In the genomic region with DNA sequence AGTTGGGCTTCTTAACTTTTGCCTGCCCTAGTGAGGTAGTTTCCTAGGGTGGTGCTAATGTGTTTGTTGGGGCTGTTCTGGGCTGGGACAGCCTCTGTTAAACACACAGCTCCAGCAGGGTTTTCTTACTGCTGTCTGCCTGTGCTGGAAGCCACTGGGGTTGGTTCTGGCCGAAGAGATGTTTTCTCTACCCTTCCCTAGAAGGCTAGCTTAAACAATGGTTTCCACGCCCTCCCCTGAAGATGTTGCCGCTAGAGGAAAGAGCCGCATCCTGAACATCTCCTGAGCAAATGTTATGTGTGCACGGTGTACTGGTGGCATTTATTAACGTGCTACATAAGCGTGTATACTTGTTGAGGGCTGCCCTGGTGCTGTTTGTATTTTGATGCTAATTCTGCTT, we compare ENCODE assay signal across 28 mouse cellular contexts. TPM values are rescaled to one million over a fixed set of nuclear protein-coding genes. Genes with fewer than 3 reads are reported as not detected.
DNase-seq lines count a peak whose midpoint lies in the region; ATAC-seq and TF ChIP-seq lines count a peak whose summit lies in the region.
"Had no signal": no experiment of that assay in that cellular context is flagged by ENCODE, and none has a peak within 500 bp of the region (broad histone marks: within the 10 kb centered on the region; RNA-seq: fewer than 3 reads in every experiment).

No protein-coding gene starts in this region.

- H3K27me3 ChIP-seq in heart, adult 2 months (ENCODE audit: control insufficient read depth, insufficient read depth, low read length) = no peaks in the 10 kb centered on the region
- H3K27me3 ChIP-seq in heart, embryonic 16.5 days (ENCODE audit: control insufficient read depth, insufficient read depth, low read length) = no peaks in the 10 kb centered on the region
- H3K27me3 ChIP-seq in heart, embryonic 11.5 days (ENCODE audit: control insufficient read depth, insufficient read depth, low read length) = no peaks in the 10 kb centered on the region
- H3K27me3 ChIP-seq in lung, embryonic 15.5 days = no peaks in the 10 kb centered on the region
- H3K27me3 ChIP-seq: forebrain, embryonic 13.5 days had no signal

- TF ChIP-seq CTCF in heart, adult 2 months (IDR thresholded peaks at IDR 0.05) = no peak

- H3K4me3 ChIP-seq in heart, adult 2 months = no peak overlapping the region
- H3K4me3 ChIP-seq in heart, embryonic 16.5 days (ENCODE audit: low read length) = no peak overlapping the region
- no peak overlapping the region for H3K4me3 ChIP-seq in heart, embryonic 11.5 days (ENCODE audit: low read depth, low read length)
- no peak overlapping the region for H3K4me3 ChIP-seq in lung, embryonic 15.5 days
- H3K4me3 ChIP-seq: forebrain, embryonic 13.5 days had no signal

- no peak overlapping the region for H3K9ac ChIP-seq in heart, adult 2 months (ENCODE audit: low read depth, low read length)
- no peak overlapping the region for H3K9ac ChIP-seq in heart, embryonic 16.5 days (ENCODE audit: low read length)
- no peak overlapping the region for H3K9ac ChIP-seq in heart, embryonic 11.5 days (ENCODE audit: low read depth, low read length)
- H3K9ac ChIP-seq in lung, embryonic 15.5 days = no peak overlapping the region
- H3K9ac ChIP-seq: forebrain, embryonic 13.5 days; liver, embryonic 14.5 days had no signal

- H3K79me2 ChIP-seq in heart, adult 2 months (replicated peaks; ENCODE audit: control insufficient read depth, insufficient read depth, low read length) = no peaks in the 10 kb centered on the region

- ATAC-seq in heart, embryonic 16.5 days (replicated peaks; ENCODE audit: extremely low read depth, insufficient read depth, low FRiP score) = no peak
- no peak for ATAC-seq in heart, embryonic 11.5 days (replicated peaks; ENCODE audit: insufficient number of reproducible peaks, low FRiP score, low TSS enrichment)
- no peak for ATAC-seq in lung, embryonic 15.5 days (ENCODE audit: borderline replicate concordance, extremely low read depth, low FRiP score, low TSS enrichment)
- ATAC-seq: forebrain, embryonic 13.5 days; hindbrain, embryonic 16.5 days; lung, postnatal 0 days had no signal

- no peak for DNase-seq in heart, adult 2 months
- no peak for DNase-seq in heart, postnatal 4 days
- DNase-seq in lung, postnatal 36 days = no peak
- DNase-seq in ZHBTc4 (ENCODE audit: low read depth, low spot score) = peak; percentile 59
- DNase-seq in left cerebral cortex, adult 8-10 months (ENCODE audit: low spot score in 2 of 2) = no peak
- DNase-seq: adrenal gland, postnatal 10 days; cerebellum, adult 11-12 months; cerebellum, adult 9-11 months; gastrocnemius, postnatal 14 days; kidney, adult 18-20 months; layer of hippocampus, adult 9-11 months; liver; midbrain, embryonic 14.5 days; thymus, adult 2 months; thymus, postnatal 36 days had no signal

- TF ChIP-seq POLR2A in heart, adult 2 months (IDR thresholded peaks at IDR 0.05; ENCODE audit: insufficient read depth, low read depth, low read length) = no peak

- H3K27ac ChIP-seq in heart, adult 2 months = peak overlapping the region; percentile 52
- peak overlapping the region; percentile 9; the same call in 1 of the 2 replicates for H3K27ac ChIP-seq in heart, embryonic 16.5 days (ENCODE audit: low read length)
- H3K27ac ChIP-seq in heart, embryonic 11.5 days (ENCODE audit: low read depth, low read length) = no peak overlapping the region
- peak overlapping the region; percentile 13; the same call in 1 of the 2 replicates for H3K27ac ChIP-seq in lung, embryonic 15.5 days
- H3K27ac ChIP-seq: forebrain, embryonic 13.5 days; liver, embryonic 14.5 days had no signal

- intact Hi-C loops in heart, adult 2 months (cut with DNase I) = no loop called here

- H3K36me3 ChIP-seq in heart, adult 2 months (ENCODE audit: control insufficient read depth, insufficient read depth, low read length) = no peaks in the 10 kb centered on the region; the same call in 1 of the 2 replicates
- no peaks in the 10 kb centered on the region for H3K36me3 ChIP-seq in heart, embryonic 16.5 days (ENCODE audit: control insufficient read depth, insufficient read depth)
- H3K36me3 ChIP-seq in heart, embryonic 11.5 days (ENCODE audit: control insufficient read depth, insufficient read depth, low read length) = no peaks in the 10 kb centered on the region
- no peaks in the 10 kb centered on the region for H3K36me3 ChIP-seq in lung, embryonic 15.5 days

- peaks cover 10% of the 10 kb centered on the region for H3K4me1 ChIP-seq in heart, adult 2 months (ENCODE audit: control insufficient read depth, insufficient read depth, low read length)
- peaks cover 14% of the 10 kb centered on the region for H3K4me1 ChIP-seq in heart, embryonic 16.5 days (ENCODE audit: control insufficient read depth, insufficient read depth, low read length)
- H3K4me1 ChIP-seq in heart, embryonic 11.5 days (ENCODE audit: control insufficient read depth, insufficient read depth, low read length) = peaks cover 16% of the 10 kb centered on the region
- peaks cover 17% of the 10 kb centered on the region for H3K4me1 ChIP-seq in lung, embryonic 15.5 days

- WGBS in heart, adult 2 months = 46% methylated on average over 7 of the region's 7 CpGs
- 67% methylated on average over 7 of the region's 7 CpGs for WGBS in heart, embryonic 16.5 days
- 68% methylated on average over 7 of the region's 7 CpGs for WGBS in heart, embryonic 11.5 days (ENCODE audit: insufficient replicate concordance)
- WGBS in lung, embryonic 15.5 days = 64% methylated on average over 7 of the region's 7 CpGs

- TF ChIP-seq EP300 in heart, adult 2 months (IDR thresholded peaks at IDR 0.05; ENCODE audit: insufficient read depth, low read depth, low read length) = no peak

- no peak overlapping the region for H3K4me2 ChIP-seq in heart, embryonic 16.5 days (ENCODE audit: low read depth, low read length)
- no peak overlapping the region for H3K4me2 ChIP-seq in heart, embryonic 11.5 days
- no peak overlapping the region for H3K4me2 ChIP-seq in lung, embryonic 15.5 days
- H3K4me2 ChIP-seq: forebrain, embryonic 13.5 days had no signal

- H3K9me3 ChIP-seq in heart, embryonic 16.5 days (replicated peaks; ENCODE audit: control insufficient read depth, low read length) = no peaks in the 10 kb centered on the region
- no peaks in the 10 kb centered on the region for H3K9me3 ChIP-seq in heart, embryonic 11.5 days (replicated peaks; ENCODE audit: control insufficient read depth, low read length)
- no peaks in the 10 kb centered on the region for H3K9me3 ChIP-seq in lung, embryonic 15.5 days
- H3K9me3 ChIP-seq: forebrain, embryonic 13.5 days had no signal

RNA-seq across cellular contexts. Expression of gene Rbfox2, which starts 41.3 kb away (rescaled TPM):
- total RNA-seq in heart, adult 2 months (2021) = 100 to 1,000 TPM; 106 to 110 TPM
- 86.0 and 145 TPM in 2 replicates for polyA plus RNA-seq in heart, adult 2 months (2012; rRNA removed)
- 100 to 1,000 TPM; 175 to 186 TPM for total RNA-seq in heart, postnatal 4 days (2021)
- polyA plus RNA-seq in heart, embryonic 16.5 days (2015; fragmentation: Nextera tagmentation; extraction: Ambion mirVana) = 61.8 and 64.7 TPM in 2 replicates
- polyA plus RNA-seq in heart, embryonic 11.5 days (2014; fragmentation: Nextera tagmentation; extraction: Ambion mirVana) = 81.1 and 81.5 TPM in 2 replicates
- polyA plus RNA-seq in lung, embryonic 15.5 days (2015; fragmentation: Nextera tagmentation; extraction: Ambion mirVana) = 41.8 and 43.3 TPM in 2 replicates
- 100 to 1,000 TPM; 211 to 245 (median 225) TPM for total RNA-seq in left cerebral cortex, adult 8-10 months (2022)

RNA-seq across cellular contexts. Expression of gene Apol7a, which starts 50.8 kb away (rescaled TPM):
- under 1 TPM in 1 of 2 experiments, not detected in 1; 0.13 TPM for total RNA-seq in heart, adult 2 months (2021)
- 0.23 and 0.29 TPM in 2 replicates for polyA plus RNA-seq in heart, adult 2 months (2012; rRNA removed)
- total RNA-seq in heart, postnatal 4 days (2021) = under 1 TPM in 1 of 2 experiments, not detected in 1; 0.12 TPM
- 0.19 and 0.39 TPM in 2 replicates for polyA plus RNA-seq in heart, embryonic 16.5 days (2015; fragmentation: Nextera tagmentation; extraction: Ambion mirVana)
- 0.13 TPM in 1 of 2 replicates, not detected in the other for polyA plus RNA-seq in heart, embryonic 11.5 days (2014; fragmentation: Nextera tagmentation; extraction: Ambion mirVana)
- polyA plus RNA-seq in lung, embryonic 15.5 days (2015; fragmentation: Nextera tagmentation; extraction: Ambion mirVana) = 0.09 TPM in 1 of 2 replicates, not detected in the other
- under 1 TPM; 0.18 to 0.48 (median 0.29) TPM for total RNA-seq in left cerebral cortex, adult 8-10 months (2022)
- total RNA-seq: common myeloid progenitor, adult 5-6 weeks; granulocyte monocyte progenitor cell, adult 5-6 weeks; monocyte, adult 5-6 weeks had no signal
- polyA plus RNA-seq: forebrain, embryonic 13.5 days; hindbrain, embryonic 11.5 days; hindbrain, embryonic 16.5 days; limb, embryonic 11.5 days; midbrain, embryonic 14.5 days; neural tube, embryonic 14.5 days had no signal
